Mouse (Mus musculus) limb, embryonic 14.5 days (tissue): ENCODE measurements around the gene Spata25. TPM values are rescaled to one million over a fixed set of nuclear protein-coding genes. Genes with fewer than 3 reads are reported as not detected.

Experiments used
- ATAC-seq: fragments of 200-750 bp; cut with Nextera tagmentation; 2 replicates; pipeline ENCODE4 v1.8.0; 2017; ENCODE audit warnings: low read depth, moderate number of reproducible peaks, moderate TSS enrichment; ENCODE audit not compliant: low FRiP score
- DNase-seq: peaks from one replicate; pipeline ENCODE4 v3.0.0-alpha.2; 2015; ENCODE audit warnings: low spot score
- H3K27ac ChIP-seq: fragments of 300-500 bp; sonication (generic); replicated peaks from 2 replicates; pipeline ENCODE4 v1.5.1; 2014; ENCODE audit warnings: low read depth, mild to moderate bottlenecking, low read length, moderate library complexity, mixed read lengths
- H3K27me3 ChIP-seq: fragments of 300-500 bp; sonication (generic); 2 replicates; pipeline ENCODE4 v1.6.1; 2014; ENCODE audit warnings: low read length, mixed read lengths; ENCODE audit not compliant: control insufficient read depth, insufficient read depth
- H3K36me3 ChIP-seq: fragments of 300-500 bp; sonication (generic); 2 replicates; pipeline ENCODE4 v1.6.1; 2014; ENCODE audit warnings: mild to moderate bottlenecking, low read length, moderate library complexity, mixed read lengths; ENCODE audit not compliant: control insufficient read depth, insufficient read depth
- H3K4me1 ChIP-seq: fragments of 300-500 bp; sonication (generic); 2 replicates; pipeline ENCODE4 v1.6.1; 2014; ENCODE audit warnings: antibody characterized with exemption, low read length, mixed read lengths; ENCODE audit not compliant: control insufficient read depth, insufficient read depth
- H3K4me2 ChIP-seq: fragments of 300-500 bp; sonication (generic); replicated peaks from 2 replicates; pipeline ENCODE4 v1.6.1; 2014; ENCODE audit warnings: low read depth, mild to moderate bottlenecking, low read length, moderate library complexity; ENCODE audit not compliant: severe bottlenecking
- H3K4me3 ChIP-seq: fragments of 300-500 bp; sonication (generic); replicated peaks from 2 replicates; pipeline ENCODE4 v1.5.1; 2014; ENCODE audit warnings: low read length
- H3K9ac ChIP-seq: fragments of 300-500 bp; sonication (generic); 2 replicates; pipeline ENCODE4 v1.6.1; 2014; ENCODE audit warnings: mild to moderate bottlenecking, low read depth, low read length, moderate library complexity; ENCODE audit not compliant: severe bottlenecking
- H3K9me3 ChIP-seq: fragments of 300-500 bp; sonication (generic); 2 replicates; pipeline ENCODE4 v1.6.1; 2016; ENCODE audit warnings: low read length; ENCODE audit not compliant: control insufficient read depth
- POLR2A ChIP-seq: fragments of 200-500 bp; IDR thresholded peaks from 2 replicates; pipeline ENCODE4 v1.8.0; 2012; ENCODE audit warnings: inconsistent platforms, mild to moderate bottlenecking, moderate library complexity, borderline replicate concordance; ENCODE audit not compliant: insufficient read depth, insufficient read length; ENCODE audit errors: extremely low read depth
- WGBS: fragments of 180-500 bp; shearing (Covaris S2); extraction: QIAGEN DNeasy Blood & Tissue Kit; methylation state at CpG from one replicate; pipeline ENCODE4 v1.1.7; 2014; 5-methylcytosine and 5-hydroxymethylcytosine counted together
- polyA plus RNA-seq, 2 experiments: library from polyadenylated mRNA; depleted of rRNA in 1 of 2; stranded (reverse) in 1 of 2; unstranded in 1 of 2; fragments of >200 nt; fragmentation: Nextera tagmentation in 1 of 2; extraction: Ambion mirVana in 1 of 2; gene quantifications; 2 replicates each; pipeline versions ENCODE4 v1.2.1 to v1.2.3; 2012 to 2014

Gene Spata25
- polyA plus RNA-seq, 2 experiments, result 0.09 TPM; not detected in 1

DNA sequence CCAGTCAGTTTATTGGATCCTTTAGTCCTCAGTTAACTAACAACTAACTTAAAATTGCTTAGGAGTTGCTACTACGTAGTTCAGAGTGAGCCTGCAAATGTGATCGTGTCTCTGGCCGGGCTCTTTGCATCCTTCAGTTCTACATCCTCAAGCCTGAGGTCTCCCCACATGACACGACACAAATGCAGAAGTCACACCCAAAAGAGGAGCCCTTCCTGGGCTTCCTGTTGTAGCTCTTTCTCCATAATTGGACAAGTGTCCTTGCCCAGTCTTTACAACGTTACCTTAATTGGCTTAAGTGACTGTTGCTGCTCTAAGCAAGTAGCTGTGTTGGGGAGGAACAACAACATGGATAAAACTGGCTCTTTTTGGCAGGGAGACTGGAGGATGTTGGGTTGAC lies 13.0 kb downstream of the Spata25 start:
- ATAC-seq (no peak), DNase-seq (no peak)
- Histone ChIP-seq H3K4me3 (no peak overlapping the region), H3K27ac (no peak overlapping the region), H3K4me1 (no peaks in the 10 kb centered on the region), H3K4me2 (no peak overlapping the region), H3K36me3 (0 out of 2 replicates have a peak, but pooled peaks cover 6% of the 10 kb centered on the region), H3K9ac (no peak overlapping the region), H3K9me3 (no peaks in the 10 kb centered on the region), H3K27me3 (no peaks in the 10 kb centered on the region)
- 87% methylated on average over 5 of the region's 5 CpGs for WGBS
- TF ChIP-seq POLR2A, result no peak

DNA sequence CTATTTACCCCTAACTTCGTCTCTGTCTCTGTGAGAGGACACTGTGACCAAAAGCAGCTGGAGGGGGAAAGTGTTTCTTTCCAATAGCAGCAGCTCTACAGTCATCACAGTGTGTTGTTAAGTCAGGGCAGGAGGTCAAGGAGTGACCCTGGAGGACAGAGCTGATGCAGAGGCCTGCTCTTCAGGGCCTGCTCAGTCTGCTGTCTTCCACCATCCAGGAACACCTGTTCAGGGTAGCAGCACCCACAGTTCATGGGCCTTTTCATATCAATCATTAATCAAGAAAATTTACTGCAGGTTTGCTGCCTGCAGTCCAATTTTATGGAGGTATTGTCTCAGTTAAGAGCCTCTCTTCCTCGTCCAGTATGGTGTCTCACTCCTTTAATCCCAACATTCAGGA lies 14.8 kb downstream of the Spata25 start:
- H3K9ac ChIP-seq, result no peak overlapping the region
- DNase-seq (no peak), ATAC-seq (no peak)
- H3K9me3 ChIP-seq, result no peaks in the 10 kb centered on the region
- no peak for TF ChIP-seq POLR2A
- H3K36me3 ChIP-seq, result 0 out of 2 replicates have a peak, but pooled peaks cover 10% of the 10 kb centered on the region
- H3K27ac ChIP-seq, result no peak overlapping the region
- no peak overlapping the region for H3K4me3 ChIP-seq
- 53% methylated on average over 2 of the region's 2 CpGs for WGBS
- no peaks in the 10 kb centered on the region for H3K27me3 ChIP-seq
- H3K4me1 ChIP-seq, result no peaks in the 10 kb centered on the region
- H3K4me2 ChIP-seq, result no peak overlapping the region

GRCm38 (mm10) chr2:164806614-164807013 lies 21.7 kb downstream of the Spata25 start:
- Histone ChIP-seq H3K27ac (no peak overlapping the region), H3K9me3 (no peaks in the 10 kb centered on the region), H3K36me3 (peaks cover 17% of the 10 kb centered on the region), H3K4me1 (peaks cover 9% of the 10 kb centered on the region), H3K4me3 (no peak overlapping the region), H3K4me2 (no peak overlapping the region), H3K27me3 (no peaks in the 10 kb centered on the region), H3K9ac (no peak overlapping the region)
- DNase-seq (no peak), ATAC-seq (no peak)
- no peak for TF ChIP-seq POLR2A
- WGBS, result 85% methylated on average over 7 of the region's 7 CpGs

DNA sequence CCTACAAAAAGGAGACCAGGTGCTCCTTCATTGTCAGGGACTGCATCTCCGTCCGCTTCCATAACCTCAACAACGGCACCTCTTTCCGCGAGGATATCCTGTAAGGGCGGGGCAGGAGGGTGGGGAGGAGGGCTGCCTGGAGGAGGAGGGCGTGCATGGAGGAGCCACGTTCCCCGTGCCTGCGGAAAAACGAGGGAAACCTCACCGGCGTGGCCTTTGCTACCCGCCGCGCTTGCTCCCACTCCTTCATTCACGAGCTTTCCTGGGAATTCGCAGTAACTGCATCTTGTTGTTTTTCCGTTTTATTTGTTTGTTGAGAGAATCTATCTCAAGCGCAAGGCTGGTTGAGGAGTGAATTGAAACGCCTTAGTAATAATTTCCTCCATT lies 23.0 kb downstream of the Spata25 start:
- Histone ChIP-seq H3K4me2 (peak overlapping the region; percentile 85), H3K36me3 (peaks cover 19% of the 10 kb centered on the region), H3K9me3 (no peaks in the 10 kb centered on the region), H3K27ac (no peak overlapping the region), H3K9ac (peak overlapping the region; percentile 62), H3K4me3 (peak overlapping the region; percentile 73), H3K27me3 (no peaks in the 10 kb centered on the region), H3K4me1 (peaks cover 9% of the 10 kb centered on the region)
- 1% methylated on average over 21 of the region's 21 CpGs for WGBS
- TF ChIP-seq POLR2A, result no peak
- DNase-seq, result no peak
- ATAC-seq, result peak; percentile 31; the same call in 1 of the 2 replicates

DNA sequence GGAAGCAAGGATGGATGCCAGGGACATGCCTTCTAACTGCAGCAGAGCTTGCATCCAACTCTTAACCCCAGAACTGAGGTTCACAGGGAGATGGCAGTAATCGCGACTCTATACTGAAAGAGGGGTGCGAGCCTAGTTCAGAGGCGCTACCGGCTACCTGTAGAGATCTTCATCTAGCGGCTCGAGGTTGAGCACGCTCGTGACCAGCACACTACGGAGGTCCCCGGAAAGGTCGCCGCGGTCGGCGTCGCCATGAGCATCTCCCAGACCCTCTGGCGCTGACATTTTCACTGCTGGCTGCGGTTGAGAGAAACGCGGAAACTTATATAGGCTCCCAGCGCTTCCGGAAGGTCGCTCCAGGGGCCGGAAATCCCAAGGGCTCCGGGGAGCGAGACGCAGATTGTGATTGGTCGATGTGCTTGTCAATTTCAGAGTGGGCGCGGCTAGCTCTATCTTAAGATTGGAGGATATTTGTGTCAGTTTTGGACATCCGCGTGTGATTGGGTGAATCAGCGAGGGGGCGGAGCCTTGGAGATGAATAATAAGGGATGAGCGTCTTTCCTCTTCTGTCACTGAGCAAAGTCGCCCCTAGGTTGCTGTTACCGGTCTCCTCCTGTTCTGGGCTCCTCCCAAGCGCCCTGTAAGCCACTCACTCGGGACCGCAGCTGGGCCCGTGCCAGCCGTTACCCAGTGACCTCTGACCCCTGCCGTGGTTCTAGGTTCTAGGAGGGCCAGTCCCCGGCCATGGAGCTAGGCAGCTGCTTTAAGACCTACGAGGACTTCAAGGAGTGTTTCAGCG lies 23.6 kb downstream of the Spata25 start, which contains the start of the genes Acot8 and Zswim3:
Gene Acot8 (minus strand): TSS at position 350 of the 799 bp plus-strand sequence.
Gene Zswim3 (plus strand): TSS at position 566 of the 799 bp plus-strand sequence.
- Histone ChIP-seq H3K27ac (peak within 1 kb of the TSS; percentile 35), H3K9ac (peak within 1 kb of the TSS; percentile 69), H3K4me1 (peaks cover 9% of the 10 kb centered on the region), H3K4me2 (peak within 1 kb of the TSS; percentile 85), H3K9me3 (no peaks in the 10 kb centered on the region), H3K27me3 (no peaks in the 10 kb centered on the region), H3K4me3 (peak within 1 kb of the TSS; percentile 73), H3K36me3 (peaks cover 23% of the 10 kb centered on the region)
- peak; percentile 98 for DNase-seq
- ATAC-seq, result peak; percentile 98
- WGBS, result under 1% methylated on average over 47 of the region's 47 CpGs
- peak; percentile 76; the same call in 1 of the 2 replicates for TF ChIP-seq POLR2A
